Mouse (Mus musculus): ENCODE data around the gene Papola.
A peak's percentile ranks its signal among the peaks of the same experiment; 100 is the strongest.

The Papola gene

DNA sequence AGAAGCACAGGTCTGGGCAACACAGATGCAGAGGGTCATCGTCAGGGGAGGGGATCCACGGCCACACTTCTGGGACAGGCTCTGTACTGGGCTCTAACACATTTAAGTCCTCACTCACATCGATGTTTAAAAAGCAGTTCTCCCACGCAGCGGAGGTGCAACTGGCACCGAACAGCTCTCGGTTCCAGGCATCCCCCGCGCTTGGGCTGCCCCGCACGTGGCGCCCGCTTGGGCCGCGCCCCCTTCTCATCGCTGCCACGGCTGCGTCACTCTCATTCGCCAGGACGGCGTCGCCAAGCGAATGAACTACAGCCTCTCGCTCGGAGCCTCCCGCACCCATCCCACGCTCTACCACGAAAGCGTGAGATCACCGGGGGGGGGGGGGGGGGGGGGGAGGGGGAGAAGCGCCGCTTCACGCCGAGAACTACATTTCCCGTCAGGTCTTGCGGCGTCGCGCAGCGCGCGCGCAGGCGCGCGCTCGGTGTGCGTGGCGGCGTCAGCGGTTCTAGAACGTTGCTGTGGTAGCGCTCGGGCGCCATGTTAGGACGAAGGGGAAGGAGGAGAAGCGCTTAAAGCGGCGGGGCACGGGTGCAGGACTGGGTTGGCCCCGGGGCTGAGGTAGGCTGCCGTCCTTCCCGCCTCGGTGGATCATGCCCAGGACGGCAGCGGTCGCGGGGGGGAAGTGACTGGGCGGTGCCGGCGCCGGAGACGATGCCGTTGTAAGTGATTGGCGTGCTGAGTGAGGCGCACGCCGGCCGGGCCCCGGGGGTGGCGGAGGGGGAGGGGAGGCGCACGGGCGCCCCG lies at the start of gene Papola:
Papola (plus strand) TSS at position 499 of the 804 bp plus-strand sequence.
- DNase-seq = peak; percentile 89

DNA sequence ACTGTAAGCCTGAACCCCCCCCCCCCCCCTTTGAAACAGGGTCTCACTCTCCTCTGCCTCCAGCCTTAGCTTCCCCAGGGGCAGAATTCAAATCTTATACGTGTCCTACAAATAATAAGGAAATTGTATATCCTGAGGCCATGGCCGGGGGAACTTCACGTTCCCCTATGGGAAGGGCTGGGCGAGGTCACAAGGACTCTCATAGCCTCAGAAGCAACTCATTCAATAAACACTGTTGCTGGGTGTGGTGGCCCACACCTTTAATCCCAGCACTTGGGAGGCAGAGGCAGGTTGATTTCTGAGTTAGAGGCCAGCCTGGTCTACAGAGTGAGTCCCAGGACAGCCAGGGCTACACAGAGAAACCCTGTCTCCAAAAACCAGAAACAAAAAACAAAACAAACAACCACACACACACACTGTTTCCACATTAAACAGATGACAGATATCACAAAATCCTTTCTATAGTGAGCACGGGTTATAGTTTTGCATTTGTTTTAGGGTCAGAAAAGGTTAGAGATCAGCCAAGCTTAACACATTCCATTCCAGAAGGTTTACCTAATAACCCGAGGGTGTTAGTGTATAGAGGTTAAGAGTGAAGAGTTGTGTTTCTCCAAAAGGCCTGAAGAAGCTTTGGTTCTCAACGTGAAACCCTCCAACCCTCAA lies 49.1 kb upstream of the Papola start:
- DNase-seq = no peak

DNA sequence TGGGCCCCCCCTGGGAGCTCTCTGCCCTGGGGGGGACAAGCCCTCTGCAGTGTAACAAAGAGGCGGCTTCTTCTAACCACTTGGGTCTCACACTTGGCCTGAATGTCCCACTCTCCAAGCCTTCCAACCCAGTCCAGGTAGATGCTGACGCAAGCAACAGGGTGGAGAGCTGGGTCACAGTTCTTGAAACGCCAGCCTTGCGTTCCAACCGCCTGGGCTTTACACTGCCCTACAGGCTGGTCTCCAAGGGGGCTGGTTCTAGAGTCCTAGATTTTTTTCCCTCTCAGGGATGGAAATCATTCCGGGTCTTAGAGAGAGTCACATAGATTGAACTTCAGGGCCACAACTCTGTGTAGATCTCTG lies 48.6 kb upstream of the Papola start:
- DNase-seq = no peak

DNA sequence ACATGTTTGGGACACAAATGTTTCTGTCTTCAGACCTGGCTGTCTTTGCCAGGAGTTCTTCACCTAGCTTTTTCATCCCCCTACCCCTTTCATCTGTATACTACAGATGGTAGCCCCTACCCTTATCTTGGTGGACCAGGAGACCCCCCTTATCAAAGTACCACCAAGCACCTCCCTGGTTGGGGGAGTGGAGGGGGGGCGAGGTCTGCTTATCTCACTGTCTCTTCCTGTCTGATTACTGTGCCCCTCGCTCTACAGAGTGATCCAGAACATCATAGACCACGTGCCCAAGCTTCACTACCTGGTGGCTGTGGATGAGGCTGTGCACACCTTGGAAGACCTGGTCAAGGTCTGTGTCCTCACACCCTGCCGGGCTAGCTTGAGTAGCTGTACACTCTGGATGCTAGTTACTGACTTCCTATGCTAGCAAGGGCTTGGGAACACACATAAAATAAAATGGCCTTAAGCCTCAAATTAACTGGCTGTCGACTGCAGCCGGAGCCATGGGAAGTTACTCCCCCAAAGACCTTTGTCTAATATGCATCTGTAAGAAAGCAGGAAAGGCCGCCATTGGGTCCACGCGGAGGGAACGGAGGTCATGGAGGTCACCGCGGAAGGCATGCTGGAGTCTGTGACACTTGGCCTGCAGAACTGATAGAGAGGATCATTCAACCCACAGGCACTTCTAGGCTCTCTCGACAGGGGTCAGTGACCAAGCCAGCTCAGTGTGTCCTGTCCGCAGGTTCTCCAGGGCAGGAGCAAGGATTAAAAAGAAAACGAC lies 46.0 kb upstream of the Papola start:
- DNase-seq = no peak

DNA sequence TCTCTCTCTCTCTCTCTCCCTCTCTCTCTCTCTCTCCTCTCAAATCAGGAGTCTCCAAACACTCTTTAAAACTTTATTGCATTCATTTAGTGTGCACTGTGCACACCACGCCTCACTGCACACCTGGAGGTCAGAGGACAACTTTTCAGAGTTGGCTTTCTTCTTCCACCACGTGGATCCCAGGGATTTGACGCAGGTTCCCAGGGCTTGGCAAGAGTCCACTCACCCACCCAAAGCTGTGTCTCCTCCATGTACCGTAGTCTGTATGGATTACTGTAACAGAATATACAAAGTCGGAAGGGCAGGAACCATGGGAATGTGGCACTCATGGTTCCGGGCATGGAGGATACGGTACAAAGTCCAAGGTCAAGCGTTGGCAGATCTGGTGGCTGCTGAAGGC lies 44.8 kb upstream of the Papola start:
- DNase-seq = no peak

DNA sequence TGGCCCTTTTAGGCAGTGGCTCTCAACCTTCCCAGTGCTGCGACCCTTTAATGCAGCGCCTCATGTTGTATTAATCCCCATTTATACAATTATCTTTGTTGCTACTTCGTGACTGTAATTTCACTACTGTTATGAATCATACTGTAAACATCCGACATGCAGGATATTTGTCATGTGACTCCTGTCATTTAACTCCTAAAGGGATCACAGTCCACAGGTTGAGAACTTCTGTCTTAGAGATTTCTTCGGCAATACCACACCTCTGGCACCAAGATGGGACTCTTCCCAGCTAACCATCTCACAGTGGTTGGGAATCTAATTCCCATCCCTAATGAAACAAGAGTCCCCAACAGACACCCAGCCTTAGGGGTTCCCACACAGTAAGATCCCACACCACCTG lies 36.4 kb upstream of the Papola start:
- no peak for DNase-seq

DNA sequence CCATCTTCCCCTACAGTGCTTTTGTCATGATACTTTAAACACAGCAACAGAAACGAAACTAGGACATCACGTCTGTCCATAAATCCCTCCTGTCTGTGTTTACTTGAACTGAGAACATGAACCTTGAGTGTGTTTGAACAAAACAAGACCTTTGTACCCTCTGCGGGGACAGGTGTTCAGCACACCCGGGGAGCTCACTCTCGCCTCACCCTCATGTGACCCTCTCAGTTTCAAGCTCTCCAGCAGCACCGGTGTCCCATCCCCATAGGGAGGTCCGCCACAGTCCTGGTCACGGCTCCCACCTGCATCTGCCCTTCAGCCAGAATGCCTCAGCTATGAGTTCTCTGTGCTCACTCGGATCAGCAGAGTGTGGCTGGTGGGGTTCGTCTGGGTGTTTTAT lies 30.7 kb upstream of the Papola start:
- DNase-seq = no peak

DNA sequence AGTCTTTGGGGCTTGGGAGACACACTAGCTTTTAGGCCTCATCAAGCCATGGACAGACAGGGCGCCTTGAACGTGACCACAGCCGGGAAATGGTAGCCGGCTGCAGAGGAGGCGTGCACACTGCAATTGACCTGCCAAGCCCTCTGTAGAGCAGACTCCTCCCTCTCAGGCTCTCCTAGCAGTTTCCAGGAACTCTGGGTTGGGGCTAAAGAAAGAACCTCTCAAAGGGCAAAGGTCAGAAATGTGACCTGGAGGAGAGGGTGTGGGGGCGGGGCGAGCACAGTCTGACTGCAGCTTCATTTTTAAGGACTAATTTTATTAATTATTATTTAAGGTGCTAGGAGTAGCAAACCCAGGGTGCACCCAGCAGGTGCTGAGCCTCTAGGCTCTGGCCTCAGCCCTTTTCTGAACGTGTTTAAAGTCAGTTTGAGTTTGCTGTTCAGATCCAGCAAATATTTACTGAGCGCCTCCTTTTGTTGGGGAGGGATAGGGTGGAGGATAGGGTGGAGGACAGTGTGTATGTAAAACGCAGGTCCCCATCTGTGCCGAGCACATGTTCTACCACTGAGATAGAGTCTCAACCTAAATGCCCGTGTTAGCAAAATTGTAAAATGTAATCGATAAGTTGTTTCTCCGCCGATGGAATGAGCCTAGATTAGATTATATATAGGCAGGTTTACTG lies 26.5 kb upstream of the Papola start:
- DNase-seq = no peak

DNA sequence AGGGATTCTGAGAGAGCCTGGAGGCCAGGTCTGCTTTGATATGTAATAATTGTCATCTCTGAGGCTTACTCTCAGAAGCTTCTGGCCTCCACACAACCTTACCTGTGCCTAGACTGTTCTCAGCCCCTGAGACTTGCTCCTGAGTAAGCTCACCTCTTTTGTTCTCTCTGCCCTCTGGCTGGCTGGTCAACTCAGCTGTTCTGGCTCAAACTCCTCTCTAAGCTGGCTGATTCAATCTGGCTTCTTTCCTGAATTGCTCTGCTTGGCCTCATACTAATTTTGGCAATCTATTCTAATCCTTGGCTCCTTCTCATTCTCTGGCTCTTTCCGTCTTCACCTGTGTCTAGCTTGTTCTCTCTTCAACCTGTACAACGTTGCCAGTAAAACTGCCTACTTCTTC lies 25.6 kb upstream of the Papola start:
- no peak for DNase-seq

DNA sequence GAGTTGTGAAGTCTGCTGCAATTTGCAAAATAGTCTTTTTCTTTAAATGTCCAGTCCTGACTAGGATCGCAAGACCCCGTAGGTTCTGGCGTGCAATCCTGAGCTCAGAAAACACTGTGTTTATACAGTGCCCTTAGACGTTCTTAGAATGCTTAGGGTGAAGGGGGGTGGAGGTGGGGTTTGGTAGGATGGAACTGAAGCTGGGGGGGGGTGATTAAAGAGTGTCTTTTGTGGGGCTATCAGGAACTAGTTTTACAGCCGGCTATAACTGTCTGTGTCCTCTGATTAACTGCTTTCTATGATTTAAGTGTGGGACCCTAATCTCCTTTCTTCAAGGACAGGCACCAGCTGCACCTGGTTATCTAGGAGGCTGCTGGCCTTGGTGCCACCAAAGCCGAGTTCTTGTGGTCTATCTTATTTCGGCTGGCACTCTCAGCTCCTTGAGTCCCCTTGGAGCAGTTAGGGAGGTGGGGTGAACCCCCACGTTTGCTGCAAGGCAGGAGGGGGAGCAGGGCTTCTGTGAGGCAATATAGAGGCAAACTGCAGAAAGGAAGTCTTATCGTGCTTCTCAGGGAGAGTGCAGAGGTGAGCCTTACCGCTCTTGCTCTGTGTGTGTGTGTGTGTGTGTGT lies 24.5 kb upstream of the Papola start:
- no peak for DNase-seq

DNA sequence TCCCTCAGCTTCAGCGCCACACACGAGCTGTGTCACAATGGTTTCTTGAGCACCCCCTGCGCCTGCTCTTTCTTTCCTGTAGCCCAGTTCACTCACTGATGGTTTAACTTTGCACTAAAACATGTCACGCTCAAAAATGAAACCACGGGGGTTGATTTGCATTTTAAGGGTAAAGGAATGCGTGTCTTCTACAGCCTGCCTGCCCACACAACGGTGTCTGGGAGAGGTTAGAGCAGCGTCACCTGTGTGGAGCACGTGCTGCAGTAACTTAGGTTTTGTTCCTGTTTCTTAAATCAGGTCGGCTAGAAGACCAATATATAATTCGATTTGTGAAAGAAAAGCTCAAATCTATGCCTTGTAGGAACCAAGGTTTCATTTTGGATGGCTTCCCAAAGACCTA lies 23.3 kb upstream of the Papola start:
- no peak for DNase-seq

DNA sequence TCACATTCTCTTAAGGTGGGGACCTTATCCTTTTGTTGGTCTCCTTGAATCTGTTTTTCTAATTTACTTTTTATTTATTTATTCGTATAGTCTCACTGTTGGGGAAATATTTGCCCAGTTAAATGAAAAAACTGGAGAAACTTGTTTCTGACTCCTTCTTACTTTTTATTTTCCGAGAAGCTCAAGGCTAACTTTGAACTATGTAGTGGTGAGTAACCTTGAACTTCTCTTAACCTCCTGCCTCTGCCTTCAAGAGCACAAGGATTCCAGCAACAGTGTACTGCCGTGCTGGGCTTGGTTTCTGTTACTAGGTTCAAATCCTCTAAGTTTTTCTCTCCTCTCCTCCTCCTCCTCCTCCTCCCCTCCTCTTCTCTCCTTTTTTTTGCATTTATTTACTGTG lies 22.9 kb upstream of the Papola start:
- no peak for DNase-seq

DNA sequence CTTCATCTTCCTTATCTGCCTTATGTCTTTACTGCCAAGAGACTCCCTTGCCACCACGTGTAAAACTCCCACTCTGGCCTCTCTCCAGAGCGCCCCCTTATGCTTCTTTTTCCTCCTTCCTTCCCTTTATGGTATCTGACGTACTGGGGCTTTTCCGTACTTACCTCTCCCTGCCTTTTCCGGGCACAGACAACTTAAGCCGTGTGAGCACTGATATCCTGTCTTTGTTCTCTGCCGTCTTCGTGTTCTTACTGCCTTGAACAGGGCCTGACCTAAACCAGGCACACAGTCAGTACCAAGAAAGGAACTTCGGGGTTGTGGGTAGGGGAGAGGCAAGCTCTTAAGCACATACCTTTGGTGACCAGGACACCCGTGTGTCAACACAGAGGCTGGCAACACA lies 14.8 kb upstream of the Papola start:
- no peak for DNase-seq

DNA sequence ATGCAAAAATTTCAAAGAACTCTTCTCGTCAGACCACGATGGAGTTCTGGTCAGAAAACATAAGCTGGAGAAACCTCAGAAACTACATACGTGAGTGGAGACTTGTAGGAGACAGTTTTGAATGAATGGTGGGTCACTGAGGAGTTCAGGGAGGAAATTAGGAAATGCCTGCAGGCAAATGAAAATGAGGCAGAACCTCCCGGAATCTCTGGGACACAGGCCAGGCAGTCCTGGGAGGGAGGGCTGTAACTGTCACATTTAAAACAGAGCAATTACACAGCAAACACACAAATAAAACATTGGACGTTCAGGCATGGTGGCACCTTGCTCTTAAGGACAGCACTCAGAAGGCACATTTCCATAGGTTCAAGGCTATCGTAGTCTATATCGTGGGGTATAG lies 9.6 kb upstream of the Papola start:
- DNase-seq = no peak

DNA sequence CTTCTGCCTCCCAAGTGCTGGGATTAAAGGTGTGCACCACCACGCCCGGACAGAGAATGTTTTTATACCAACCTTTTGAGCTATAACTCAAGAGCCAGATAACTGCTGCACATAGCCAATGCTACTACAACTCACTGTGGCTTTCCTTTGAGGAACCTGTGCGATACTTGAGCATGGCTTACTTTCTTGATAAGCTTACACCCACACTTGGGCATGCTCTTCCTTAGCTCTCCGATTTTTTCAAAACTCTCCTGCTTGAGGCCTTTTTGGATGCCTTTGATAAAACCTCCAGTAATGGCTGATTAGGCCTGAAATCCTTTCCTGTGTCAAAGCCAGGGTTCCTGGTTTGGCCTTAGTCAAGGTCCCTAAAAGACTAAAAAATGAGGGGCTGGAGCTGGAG lies 6.8 kb upstream of the Papola start:
- DNase-seq = no peak

DNA sequence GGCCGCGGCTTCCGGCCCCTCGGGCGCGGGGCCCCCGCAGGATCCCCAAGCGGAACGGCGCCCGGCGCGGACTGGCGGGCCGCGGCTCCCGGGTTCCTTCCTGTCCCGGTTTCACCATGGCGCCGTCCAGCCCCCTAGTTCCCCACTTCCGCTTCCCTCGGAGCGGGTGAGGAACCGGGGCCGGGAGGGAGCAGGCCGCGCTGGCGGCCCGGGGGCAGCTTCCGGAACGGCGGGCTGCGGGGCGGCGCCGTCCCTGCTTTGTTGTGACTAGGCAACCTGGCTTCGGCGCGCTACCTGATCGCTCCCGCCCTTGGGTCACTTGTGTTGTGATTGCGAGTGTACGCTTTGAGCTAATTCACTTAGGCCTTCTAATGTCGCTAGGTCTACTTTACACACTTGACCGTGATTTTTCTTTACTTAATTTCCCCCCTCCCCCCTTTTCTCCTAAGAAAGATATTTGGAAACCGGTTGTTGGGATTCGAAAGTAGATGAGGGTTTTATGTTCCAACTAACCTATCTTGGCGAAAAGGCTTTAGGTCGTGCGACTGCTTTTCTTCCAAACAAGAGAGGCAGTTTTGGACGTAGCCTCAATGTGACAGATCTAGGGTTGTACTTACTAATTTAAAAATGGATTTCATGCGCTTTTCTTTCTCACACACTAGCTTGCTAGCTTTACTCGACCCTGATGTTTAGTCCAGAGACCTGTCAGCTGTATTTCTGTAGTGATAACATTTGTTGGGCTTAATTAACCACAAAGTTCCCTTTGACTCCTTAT lies 693 bp downstream of the Papola start:
- no peak for DNase-seq

DNA sequence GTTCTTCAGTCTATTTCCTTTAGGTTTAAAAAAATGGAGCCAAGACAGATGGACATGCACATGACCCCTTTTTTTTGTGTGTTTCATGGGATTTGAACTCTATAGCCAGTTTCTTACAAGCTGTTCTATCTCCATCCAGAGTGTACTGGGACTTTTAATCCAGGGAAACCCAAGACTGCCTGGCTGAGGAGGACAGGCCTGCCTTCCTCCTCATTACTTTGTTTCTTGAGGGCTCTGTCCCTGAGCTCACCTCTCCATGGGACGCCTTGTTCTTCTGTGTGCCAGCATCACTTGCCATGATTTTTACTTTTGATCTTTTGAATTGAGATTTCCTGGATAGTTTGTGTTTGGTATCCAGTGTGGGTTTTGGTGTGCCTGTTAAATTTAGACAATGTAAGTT lies 1.6 kb downstream of the Papola start:
- no peak for DNase-seq

DNA sequence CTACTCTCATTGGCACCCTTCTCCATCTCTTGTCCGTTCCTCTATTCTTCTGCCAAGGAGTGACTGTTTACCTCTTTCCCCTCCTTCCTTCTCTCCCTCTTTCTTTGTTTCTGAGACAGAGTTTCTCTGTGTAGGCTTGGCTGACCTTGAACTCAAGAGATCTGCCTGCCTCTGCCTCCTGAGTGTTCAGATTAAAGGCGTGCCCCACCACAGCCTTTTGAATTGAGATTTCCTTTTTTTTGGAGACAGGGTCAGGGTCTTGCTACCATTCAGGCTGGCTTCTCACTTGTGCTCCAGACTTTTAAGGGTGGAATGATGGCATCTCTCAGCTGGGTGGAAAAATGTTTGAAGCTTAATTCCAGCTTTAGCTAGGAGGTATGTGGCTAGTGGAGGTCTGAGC lies 3.1 kb downstream of the Papola start:
- DNase-seq = no peak

DNA sequence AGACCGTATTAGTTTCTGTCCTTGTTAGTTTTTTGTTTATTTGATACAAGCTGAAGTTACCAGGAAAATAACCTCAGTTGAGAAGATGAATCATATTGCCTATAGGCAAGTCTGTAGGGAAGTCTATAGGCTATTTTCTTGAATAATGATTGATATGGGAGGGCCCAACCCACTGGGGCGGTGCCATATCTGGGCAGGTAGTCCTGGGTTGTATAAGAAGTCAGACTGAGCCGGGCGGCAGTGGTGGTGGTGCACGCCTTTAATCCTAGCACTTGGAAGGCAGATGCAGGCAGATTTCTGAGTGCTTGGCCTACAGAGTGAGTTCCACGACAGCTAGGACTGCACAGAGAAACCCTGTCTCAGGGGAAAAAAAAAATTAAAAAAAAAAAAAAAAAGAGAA lies 5.4 kb downstream of the Papola start:
- DNase-seq = no peak

DNA sequence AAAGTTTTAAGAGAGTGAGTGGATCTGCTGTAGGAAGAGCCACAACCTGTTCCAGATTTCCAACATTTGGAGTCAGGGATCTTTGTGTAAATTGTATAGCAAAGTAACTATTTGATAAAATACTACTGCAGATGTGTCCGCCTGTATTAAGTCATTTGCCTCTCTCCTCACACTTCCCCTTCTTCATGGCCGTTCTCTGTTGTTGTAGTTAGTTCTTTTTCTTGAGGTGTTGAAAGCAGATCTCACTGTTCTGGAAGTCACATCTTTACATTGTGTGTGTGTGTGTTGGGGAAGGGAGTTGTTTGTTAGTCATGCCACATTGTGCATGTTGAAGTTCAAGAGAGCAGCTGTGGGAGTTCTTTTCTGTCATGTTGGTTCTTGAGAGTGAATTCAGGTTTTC lies 10.4 kb downstream of the Papola start:
- no peak for DNase-seq

DNA sequence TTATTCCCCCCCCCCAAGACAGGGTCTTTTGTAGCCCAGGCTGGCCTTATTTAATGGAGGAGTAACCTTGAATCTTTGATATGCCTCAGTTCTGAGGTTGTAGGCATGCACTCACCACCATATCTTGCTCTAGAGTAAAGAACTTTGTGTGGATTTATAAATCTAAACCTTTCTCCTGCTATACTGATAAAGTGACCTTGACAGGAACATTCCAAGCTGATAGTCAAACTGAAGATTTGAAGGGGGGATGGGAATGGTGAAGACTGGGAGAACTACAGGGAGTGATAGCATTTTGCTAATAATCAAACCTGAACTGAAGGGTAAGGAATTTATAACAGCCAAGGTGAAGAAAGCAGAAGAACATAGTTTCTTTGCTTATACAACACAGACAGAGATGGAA lies 13.5 kb downstream of the Papola start:
- DNase-seq = no peak

DNA sequence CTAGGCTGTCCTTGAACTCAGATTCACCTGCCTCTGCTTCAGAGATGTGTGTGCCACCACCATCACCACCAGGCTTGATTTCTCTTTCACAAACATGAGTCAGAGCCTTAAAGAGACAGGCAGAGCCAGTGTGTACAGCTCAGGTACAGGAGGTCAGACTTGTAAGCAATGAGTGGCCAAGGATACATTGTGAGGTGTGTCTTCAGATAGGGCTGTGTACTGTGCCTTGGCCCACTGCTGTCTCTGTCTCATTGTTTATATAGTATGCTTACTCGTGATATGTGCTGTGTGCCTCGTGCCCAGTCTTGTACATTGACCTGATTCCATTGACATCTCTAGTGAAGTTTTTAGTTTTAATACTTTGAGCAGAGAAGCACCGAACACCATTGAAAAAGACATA lies 21.3 kb downstream of the Papola start:
- DNase-seq = no peak
